Mouse (Mus musculus) small intestine, adult 2 months (tissue): Measurements from ENCODE around the gene Odf3l1. TPM values are rescaled to one million over a fixed set of nuclear protein-coding genes. Genes with fewer than 3 reads are reported as not detected.
A peak's percentile ranks its signal among the peaks of the same experiment; 100 is the strongest.

Experiments used
- H3K27ac ChIP-seq: fragments of 200-500 bp; 2 replicates; pipeline ENCODE4 v1.5.1; 2012; ENCODE audit warnings: low read depth, low read length, control low read depth, inconsistent platforms; ENCODE audit not compliant: insufficient read depth
- H3K27me3 ChIP-seq: fragments of 200-500 bp; 2 replicates; pipeline ENCODE4 v1.6.1; 2012; ENCODE audit warnings: mild to moderate bottlenecking, moderate library complexity, low read length, inconsistent platforms; ENCODE audit not compliant: control insufficient read depth, insufficient read depth
- H3K36me3 ChIP-seq: fragments of 200-500 bp; 2 replicates; pipeline ENCODE4 v1.6.1; 2012; ENCODE audit warnings: mild to moderate bottlenecking, low read length, control low read depth, inconsistent platforms; ENCODE audit not compliant: control insufficient read depth, insufficient read depth
- H3K4me1 ChIP-seq: fragments of 200-500 bp; 2 replicates; pipeline ENCODE4 v1.6.1; 2012; ENCODE audit warnings: low read length, inconsistent platforms, mixed read lengths; ENCODE audit not compliant: control insufficient read depth, insufficient read depth, insufficient read length
- H3K4me3 ChIP-seq: fragments of 200-500 bp; 2 replicates; pipeline ENCODE4 v1.5.1; 2012; ENCODE audit warnings: low read depth, mild to moderate bottlenecking, control low read depth, inconsistent platforms, low read length, moderate library complexity
- CTCF ChIP-seq: fragments of 200-500 bp; IDR thresholded peaks from 2 replicates; pipeline ENCODE4 v1.5.1; 2012; ENCODE audit warnings: low read depth, mild to moderate bottlenecking, control low read depth, inconsistent platforms, low read length, moderate library complexity, mixed read lengths; ENCODE audit not compliant: insufficient replicate concordance, insufficient read length; ENCODE audit errors: extremely low read depth
- POLR2A ChIP-seq: fragments of 200-500 bp; IDR thresholded peaks from 2 replicates; pipeline ENCODE4 v1.6.1; 2012; ENCODE audit warnings: low read depth, mild to moderate bottlenecking, control low read depth, inconsistent platforms, low read length, moderate library complexity
- WGBS: fragments of 180-500 bp; shearing (Covaris S2); methylation state at CpG from one replicate; pipeline ENCODE4 v1.1.7; 2018; 5-methylcytosine and 5-hydroxymethylcytosine counted together
- polyA plus RNA-seq: library from polyadenylated mRNA; depleted of rRNA; stranded (reverse); fragments of >200 nt; gene quantifications from 2 replicates; pipeline ENCODE4 v1.2.3, GENCODE M21; 2012

Odf3l1 gene
- polyA plus RNA-seq, 1 experiment, result 2.3 TPM

GRCm38 (mm10) chr9:56844644-56845043 is 19.8 kb downstream of the Odf3l1 start:
- no peak for TF ChIP-seq POLR2A
- no peaks in the 10 kb centered on the region for H3K4me1 ChIP-seq
- no peak overlapping the region for H3K4me3 ChIP-seq
- H3K27ac ChIP-seq, result no peak overlapping the region
- no peaks in the 10 kb centered on the region for H3K27me3 ChIP-seq
- WGBS, result 63% methylated on average over 8 of the region's 8 CpGs
- no peaks in the 10 kb centered on the region for H3K36me3 ChIP-seq

GRCm38 (mm10) chr9:56843679-56844188 is 20.7 kb downstream of the Odf3l1 start:
- WGBS, result 35% methylated on average over 7 of the region's 7 CpGs
- H3K4me1 ChIP-seq, result no peaks in the 10 kb centered on the region
- H3K27ac ChIP-seq, result no peak overlapping the region
- TF ChIP-seq CTCF (peak; percentile 79; the same call in 1 of the 2 replicates), POLR2A (no peak)
- no peaks in the 10 kb centered on the region for H3K27me3 ChIP-seq
- no peaks in the 10 kb centered on the region for H3K36me3 ChIP-seq
- H3K4me3 ChIP-seq, result no peak overlapping the region

GRCm38 (mm10) chr9:56842303-56842719 is 22.2 kb downstream of the Odf3l1 start:
- no peak for TF ChIP-seq CTCF
- TF ChIP-seq POLR2A, result no peak
- no peaks in the 10 kb centered on the region for H3K36me3 ChIP-seq
- no peak overlapping the region for H3K4me3 ChIP-seq
- H3K27ac ChIP-seq, result no peak overlapping the region
- WGBS, result 48% methylated on average over 3 of the region's 3 CpGs
- no peaks in the 10 kb centered on the region for H3K27me3 ChIP-seq
- H3K4me1 ChIP-seq, result no peaks in the 10 kb centered on the region

GRCm38 (mm10) chr9:56841864-56842263 is 22.6 kb downstream of the Odf3l1 start:
- TF ChIP-seq CTCF (no peak), POLR2A (no peak)
- H3K4me1 ChIP-seq, result no peaks in the 10 kb centered on the region
- no peak overlapping the region for H3K4me3 ChIP-seq
- no peak overlapping the region for H3K27ac ChIP-seq
- H3K36me3 ChIP-seq, result no peaks in the 10 kb centered on the region
- H3K27me3 ChIP-seq, result no peaks in the 10 kb centered on the region

- Histone ChIP-seq H3K4me3 (no peak overlapping the region), H3K4me1 (no peaks in the 10 kb centered on the region), H3K27me3 (no peaks in the 10 kb centered on the region), H3K36me3 (no peaks in the 10 kb centered on the region), H3K27ac (no peak overlapping the region)
- no peak for TF ChIP-seq CTCF
- TF ChIP-seq POLR2A, result no peak
- WGBS, result 66% methylated on average over 5 of the region's 5 CpGs
Measured at GRCm38 (mm10) chr9:56840721-56841120, 23.8 kb downstream of the Odf3l1 start.

GRCm38 (mm10) chr9:56835152-56835551 is 29.3 kb downstream of the Odf3l1 start:
- Histone ChIP-seq H3K4me3 (no peak overlapping the region), H3K27me3 (no peaks in the 10 kb centered on the region), H3K27ac (no peak overlapping the region), H3K4me1 (no peaks in the 10 kb centered on the region), H3K36me3 (no peaks in the 10 kb centered on the region)
- no peak for TF ChIP-seq CTCF
- TF ChIP-seq POLR2A, result no peak
- WGBS, result 64% methylated on average over 5 of the region's 5 CpGs

GRCm38 (mm10) chr9:56832900-56833299 is 31.6 kb downstream of the Odf3l1 start:
- 54% methylated on average over 6 of the region's 6 CpGs for WGBS
- TF ChIP-seq CTCF (no peak), POLR2A (no peak)
- no peak overlapping the region for H3K4me3 ChIP-seq

GRCm38 (mm10) chr9:56831904-56832303 is 32.6 kb downstream of the Odf3l1 start:
- Histone ChIP-seq H3K36me3 (no peaks in the 10 kb centered on the region), H3K4me1 (no peaks in the 10 kb centered on the region), H3K27ac (no peak overlapping the region), H3K27me3 (no peaks in the 10 kb centered on the region), H3K4me3 (no peak overlapping the region)
- 73% methylated on average over 3 of the region's 3 CpGs for WGBS
- TF ChIP-seq CTCF, result no peak
- TF ChIP-seq POLR2A, result no peak

More at GRCm38 (mm10) chr9:56832900-56833299, 31.6 kb downstream of the Odf3l1 start:
- H3K36me3 ChIP-seq, result no peaks in the 10 kb centered on the region
- no peaks in the 10 kb centered on the region for H3K4me1 ChIP-seq
- H3K27me3 ChIP-seq, result no peaks in the 10 kb centered on the region
- no peak overlapping the region for H3K27ac ChIP-seq
